Mouse (Mus musculus): Measurements from ENCODE around the gene Comp. TPM values are rescaled to one million over a fixed set of nuclear protein-coding genes. Genes with fewer than 3 reads are reported as not detected.

The Comp gene
- total and polyA plus RNA-seq, 3 experiments, result 5.1 to 11.5 (median 5.4) TPM

DNA sequence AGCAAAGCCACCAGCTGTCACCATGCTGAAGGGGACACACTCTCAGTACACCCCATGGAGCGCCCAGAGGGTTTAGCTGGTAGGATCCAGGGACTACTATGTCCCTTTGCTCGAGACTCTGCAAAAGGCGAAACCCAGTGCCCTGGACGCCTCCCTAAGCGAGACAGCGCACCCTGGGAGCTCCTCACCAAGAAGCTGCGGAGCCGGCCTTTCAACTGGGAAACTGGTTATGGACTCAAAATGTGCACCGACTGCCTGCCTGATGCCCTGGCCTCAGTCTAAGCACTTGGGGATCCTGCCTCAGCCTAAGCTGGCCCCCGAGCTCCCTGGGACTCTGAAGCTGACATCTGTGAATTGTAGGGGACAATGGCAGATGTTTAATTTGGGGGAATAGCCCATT is 35.7 kb downstream of the Comp start:
- WGBS, result 92% methylated on average over 10 of the region's 10 CpGs
- DNase-seq, result no peak
- Histone ChIP-seq H3K27ac (no peak overlapping the region), H3K4me1 (ENCODE audit: control insufficient read depth, insufficient read depth, low read length) (no peaks in the 10 kb centered on the region), H3K79me2 (replicated peaks; ENCODE audit: control insufficient read depth, insufficient read depth, low read length) (no peaks in the 10 kb centered on the region), H3K9ac (ENCODE audit: low read depth, low read length) (no peak overlapping the region), H3K36me3 (ENCODE audit: control insufficient read depth, insufficient read depth, low read length) (no peaks in the 10 kb centered on the region), H3K4me3 (no peak overlapping the region), H3K27me3 (ENCODE audit: control insufficient read depth, insufficient read depth, low read length) (no peaks in the 10 kb centered on the region)
- intact Hi-C loops (cut with DNase I), result no loop called here
- TF ChIP-seq POLR2A (IDR thresholded peaks at IDR 0.05; ENCODE audit: insufficient read depth, low read depth, low read length), result no peak
- TF ChIP-seq CTCF (IDR thresholded peaks at IDR 0.05), result no peak
- no peak for TF ChIP-seq EP300 (IDR thresholded peaks at IDR 0.05; ENCODE audit: insufficient read depth, low read depth, low read length)

DNA sequence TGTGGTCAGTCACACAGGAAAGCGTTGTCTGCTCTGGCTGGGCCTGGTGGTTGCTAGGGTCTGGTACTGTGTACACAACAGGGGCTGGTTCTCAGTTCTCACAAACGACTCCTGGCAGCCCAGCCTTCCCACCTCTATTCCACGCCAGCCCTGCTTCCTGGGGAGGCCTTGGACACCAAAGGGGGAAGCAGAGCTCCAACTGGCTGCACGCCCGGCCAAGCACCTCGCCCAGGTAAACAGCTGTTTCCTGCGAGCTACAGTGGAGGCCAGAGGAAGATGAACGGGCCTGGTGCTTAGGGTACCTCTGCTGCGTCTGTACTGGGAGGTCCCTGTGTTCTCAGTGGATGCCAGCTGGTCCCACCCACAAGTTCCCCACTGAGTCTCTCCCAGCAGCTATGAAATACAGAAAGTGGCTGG is 36.1 kb downstream of the Comp start:
- H3K4me1 ChIP-seq (ENCODE audit: control insufficient read depth, insufficient read depth, low read length), result no peaks in the 10 kb centered on the region
- H3K4me3 ChIP-seq, result no peak overlapping the region
- H3K79me2 ChIP-seq (replicated peaks; ENCODE audit: control insufficient read depth, insufficient read depth, low read length), result no peaks in the 10 kb centered on the region
- H3K27me3 ChIP-seq (ENCODE audit: control insufficient read depth, insufficient read depth, low read length), result no peaks in the 10 kb centered on the region
- intact Hi-C loops (cut with DNase I), result no loop called here
- no peak overlapping the region for H3K27ac ChIP-seq
- peak; percentile 33 to 40 for DNase-seq
- 37% methylated on average over 9 of the region's 9 CpGs for whole genome bisulfite sequencing
- H3K36me3 ChIP-seq (ENCODE audit: control insufficient read depth, insufficient read depth, low read length), result no peaks in the 10 kb centered on the region
- H3K9ac ChIP-seq (ENCODE audit: low read depth, low read length), result no peak overlapping the region
- TF ChIP-seq CTCF (IDR thresholded peaks at IDR 0.05), result no peak
- TF ChIP-seq POLR2A (IDR thresholded peaks at IDR 0.05; ENCODE audit: insufficient read depth, low read depth, low read length), result no peak
- no peak for TF ChIP-seq EP300 (IDR thresholded peaks at IDR 0.05; ENCODE audit: insufficient read depth, low read depth, low read length)

DNA sequence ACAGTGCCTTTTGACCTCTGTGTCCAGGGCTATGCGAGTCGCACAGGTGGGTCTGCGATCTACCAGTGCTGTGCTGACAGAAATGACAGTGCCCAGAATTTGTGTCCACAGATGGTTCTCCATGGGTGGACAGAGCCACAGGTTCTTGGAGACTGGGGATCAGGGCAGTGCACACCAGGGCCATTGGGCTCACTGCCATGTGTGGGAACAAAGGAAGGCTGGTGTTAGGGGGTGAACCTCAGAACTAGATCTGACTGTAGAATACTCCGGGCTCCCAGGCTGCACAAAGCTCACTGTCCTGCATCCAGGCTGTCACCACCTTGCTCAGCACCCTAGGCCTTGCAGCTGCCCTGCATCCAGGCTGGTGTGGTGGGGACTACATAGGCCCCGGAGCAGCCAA is 36.9 kb downstream of the Comp start:
- Histone ChIP-seq H3K9ac (ENCODE audit: low read depth, low read length) (no peak overlapping the region), H3K4me1 (ENCODE audit: control insufficient read depth, insufficient read depth, low read length) (no peaks in the 10 kb centered on the region), H3K4me3 (no peak overlapping the region), H3K27me3 (ENCODE audit: control insufficient read depth, insufficient read depth, low read length) (no peaks in the 10 kb centered on the region), H3K79me2 (replicated peaks; ENCODE audit: control insufficient read depth, insufficient read depth, low read length) (no peaks in the 10 kb centered on the region), H3K36me3 (ENCODE audit: control insufficient read depth, insufficient read depth, low read length) (no peaks in the 10 kb centered on the region), H3K27ac (no peak overlapping the region)
- 90% methylated on average over 5 of the region's 5 CpGs for WGBS
- intact Hi-C loops (cut with DNase I), result no loop called here
- no peak for DNase-seq
- no peak for TF ChIP-seq EP300 (IDR thresholded peaks at IDR 0.05; ENCODE audit: insufficient read depth, low read depth, low read length)
- no peak for TF ChIP-seq CTCF (IDR thresholded peaks at IDR 0.05)
- TF ChIP-seq POLR2A (IDR thresholded peaks at IDR 0.05; ENCODE audit: insufficient read depth, low read depth, low read length), result no peak

DNA sequence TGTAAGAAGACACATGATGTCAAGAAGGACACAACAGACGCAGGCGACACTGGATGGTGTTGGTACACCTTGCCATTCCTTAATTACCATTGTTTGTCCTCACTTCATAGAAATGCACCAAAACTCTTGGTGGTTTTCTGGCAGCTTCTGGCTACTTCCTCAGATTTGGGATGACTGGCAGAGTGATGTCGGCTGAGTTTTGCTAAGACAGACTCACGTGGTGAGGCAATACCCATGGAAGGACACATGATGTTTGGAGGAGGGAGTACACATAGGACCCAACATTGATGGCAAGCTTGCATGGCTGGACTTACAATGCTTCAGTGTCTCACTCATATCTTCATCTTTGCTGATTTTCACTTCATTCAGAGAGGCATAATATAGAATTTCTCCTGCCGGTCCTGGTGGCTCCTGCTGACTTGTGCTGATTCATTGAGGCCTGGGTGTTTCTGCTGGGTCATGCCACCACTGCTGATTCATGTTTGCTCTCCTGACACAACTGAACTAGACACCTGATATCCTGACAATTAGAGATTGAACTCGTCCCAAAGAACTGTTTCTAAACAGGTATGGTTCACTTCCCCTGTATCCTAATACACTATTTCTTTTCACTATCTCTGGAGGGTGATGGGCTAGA is 41.1 kb downstream of the Comp start:
- WGBS, result 85% methylated on average over 6 of the region's 6 CpGs
- no peaks in the 10 kb centered on the region for H3K79me2 ChIP-seq (replicated peaks; ENCODE audit: control insufficient read depth, insufficient read depth, low read length)
- DNase-seq, result no peak
- H3K4me1 ChIP-seq (ENCODE audit: control insufficient read depth, insufficient read depth, low read length), result no peaks in the 10 kb centered on the region
- H3K4me3 ChIP-seq, result no peak overlapping the region
- no peak for TF ChIP-seq POLR2A (IDR thresholded peaks at IDR 0.05; ENCODE audit: insufficient read depth, low read depth, low read length)
- TF ChIP-seq CTCF (IDR thresholded peaks at IDR 0.05), result no peak
- no peak for TF ChIP-seq EP300 (IDR thresholded peaks at IDR 0.05; ENCODE audit: insufficient read depth, low read depth, low read length)
- H3K36me3 ChIP-seq (ENCODE audit: control insufficient read depth, insufficient read depth, low read length), result no peaks in the 10 kb centered on the region
- H3K27ac ChIP-seq, result no peak overlapping the region
- intact Hi-C loops (cut with DNase I), result no loop called here
- no peak overlapping the region for H3K9ac ChIP-seq (ENCODE audit: low read depth, low read length)
- H3K27me3 ChIP-seq (ENCODE audit: control insufficient read depth, insufficient read depth, low read length), result no peaks in the 10 kb centered on the region

DNA sequence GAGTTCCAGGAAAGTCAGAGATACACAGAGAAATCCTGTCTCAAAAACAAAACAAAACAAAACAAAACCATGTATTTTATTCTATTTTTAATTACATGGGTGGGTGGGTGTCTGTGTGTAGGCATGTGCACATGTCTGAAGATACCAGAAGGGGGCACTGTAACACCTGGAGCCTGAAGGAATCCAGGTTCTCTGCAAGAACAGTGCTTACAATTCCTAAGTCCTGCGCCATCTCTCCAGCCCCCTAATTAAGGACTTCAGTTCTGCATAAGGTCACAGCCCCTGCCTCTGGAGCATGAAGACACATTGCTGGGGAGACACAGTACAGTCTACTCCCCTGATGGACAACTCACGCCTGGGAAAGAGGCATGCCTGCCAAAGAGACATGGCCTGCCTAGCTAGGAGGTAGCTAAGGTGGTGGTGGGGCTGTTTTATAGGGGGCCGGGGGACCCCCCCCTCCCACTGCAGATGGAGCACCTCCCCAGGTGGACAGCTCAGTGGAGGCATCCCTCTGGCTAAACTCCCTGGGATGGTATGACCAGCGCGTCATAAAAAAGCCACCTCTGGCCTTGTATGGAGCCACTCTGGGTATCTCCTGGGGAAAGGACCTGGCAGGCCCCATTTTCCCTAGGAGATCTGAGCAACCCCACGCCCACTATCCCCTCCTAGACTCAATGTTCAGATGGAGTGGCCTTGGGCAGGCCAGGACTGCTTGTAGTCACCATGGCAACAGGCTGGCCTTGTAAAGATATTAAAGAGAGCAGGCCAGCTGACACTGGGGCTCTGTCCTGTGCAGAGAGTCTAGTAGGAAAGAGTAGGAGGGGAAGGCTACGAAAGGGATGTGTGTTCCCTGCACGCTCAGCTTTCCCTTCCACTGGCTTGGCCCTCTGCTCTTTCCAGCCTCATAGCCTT is 42.4 kb downstream of the Comp start:
- DNase-seq, result no peak
- intact Hi-C loops (cut with DNase I), result no loop called here
- no peak overlapping the region for H3K4me3 ChIP-seq
- no peak overlapping the region for H3K27ac ChIP-seq
- H3K36me3 ChIP-seq (ENCODE audit: control insufficient read depth, insufficient read depth, low read length), result no peaks in the 10 kb centered on the region
- no peaks in the 10 kb centered on the region for H3K4me1 ChIP-seq (ENCODE audit: control insufficient read depth, insufficient read depth, low read length)
- no peak overlapping the region for H3K9ac ChIP-seq (ENCODE audit: low read depth, low read length)
- peak; percentile 69 for TF ChIP-seq CTCF (IDR thresholded peaks at IDR 0.05)
- TF ChIP-seq EP300 (IDR thresholded peaks at IDR 0.05; ENCODE audit: insufficient read depth, low read depth, low read length), result no peak
- H3K27me3 ChIP-seq (ENCODE audit: control insufficient read depth, insufficient read depth, low read length), result no peaks in the 10 kb centered on the region
- 80% methylated on average over 8 of the region's 8 CpGs for WGBS
- H3K79me2 ChIP-seq (replicated peaks; ENCODE audit: control insufficient read depth, insufficient read depth, low read length), result no peaks in the 10 kb centered on the region

DNA sequence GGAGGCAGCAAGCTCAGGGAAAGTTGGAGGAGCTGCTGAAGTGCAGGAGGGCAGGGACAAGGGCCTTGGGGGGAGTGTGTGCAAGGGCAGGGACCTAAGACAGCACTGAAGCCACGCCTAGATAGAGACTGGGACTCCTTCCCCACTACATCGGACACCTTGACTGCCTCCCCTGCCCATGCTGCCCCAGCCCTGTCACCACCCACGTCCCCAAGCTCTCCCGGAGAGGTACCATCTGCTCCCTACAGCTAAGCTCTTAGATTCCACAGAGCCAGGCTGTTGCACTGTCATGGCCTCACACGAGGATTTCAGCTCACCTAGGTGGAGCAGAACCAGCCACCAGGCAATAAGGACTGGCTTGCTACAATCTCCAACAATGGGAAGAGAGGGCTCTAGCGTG is 43.6 kb downstream of the Comp start:
- intact Hi-C loops (cut with DNase I), result no loop called here
- Histone ChIP-seq H3K27me3 (ENCODE audit: control insufficient read depth, insufficient read depth, low read length) (no peaks in the 10 kb centered on the region), H3K9ac (ENCODE audit: low read depth, low read length) (no peak overlapping the region), H3K36me3 (ENCODE audit: control insufficient read depth, insufficient read depth, low read length) (no peaks in the 10 kb centered on the region), H3K27ac (no peak overlapping the region), H3K79me2 (replicated peaks; ENCODE audit: control insufficient read depth, insufficient read depth, low read length) (no peaks in the 10 kb centered on the region), H3K4me1 (ENCODE audit: control insufficient read depth, insufficient read depth, low read length) (no peaks in the 10 kb centered on the region), H3K4me3 (no peak overlapping the region)
- TF ChIP-seq POLR2A (IDR thresholded peaks at IDR 0.05; ENCODE audit: insufficient read depth, low read depth, low read length), result no peak
- TF ChIP-seq EP300 (IDR thresholded peaks at IDR 0.05; ENCODE audit: insufficient read depth, low read depth, low read length), result no peak
- TF ChIP-seq CTCF (IDR thresholded peaks at IDR 0.05), result no peak
- WGBS, result 74% methylated on average over 6 of the region's 6 CpGs
- no peak for DNase-seq
